Mouse (Mus musculus) liver (tissue): ENCODE measurements at regions not wholly inside any gene's neighbourhood (a gene's known extent, or its start where the extent isn't known, plus 50 kb on each side); places are given as distances from the start of the nearest gene placed in this dataset.
"Not testable (repeated sequence)": the region's sequence is repeated elsewhere in the genome, so short reads cannot be mapped to it uniquely, and the experiment has no call there.

Experiments used
- DNase-seq: peaks from one replicate; pipeline ENCODE4 v3.0.0-alpha.2; 2020; ENCODE audit warnings: mixed read lengths

GRCm38 (mm10) chr2:3864872-3865271, 152.6 kb upstream of the Frmd4a start:
- DNase-seq = no peak

- DNase-seq = not testable (repeated sequence)
Measured at GRCm38 (mm10) chr2:3866736-3867135, 150.8 kb upstream of the Frmd4a start.

GRCm38 (mm10) chr2:3869701-3870100, 147.8 kb upstream of the Frmd4a start:
- DNase-seq = no peak

- DNase-seq = no peak
Measured at GRCm38 (mm10) chr2:3871748-3872147, 145.8 kb upstream of the Frmd4a start.

- DNase-seq = no peak
Measured at GRCm38 (mm10) chr2:3887000-3887399, 130.5 kb upstream of the Frmd4a start.

GRCm38 (mm10) chr2:3887845-3888433, 129.6 kb upstream of the Frmd4a start:
- no peak for DNase-seq

GRCm38 (mm10) chr2:3889381-3889780, 128.1 kb upstream of the Frmd4a start:
- no peak for DNase-seq

GRCm38 (mm10) chr2:3890462-3890861, 127.1 kb upstream of the Frmd4a start:
- DNase-seq = no peak

- DNase-seq = no peak
Measured at GRCm38 (mm10) chr2:3907026-3907425, 110.5 kb upstream of the Frmd4a start.

- no peak for DNase-seq
Measured at GRCm38 (mm10) chr2:3908192-3908591, 109.3 kb upstream of the Frmd4a start.

- DNase-seq = no peak
Measured at GRCm38 (mm10) chr2:3910086-3910891, 107.2 kb upstream of the Frmd4a start.

GRCm38 (mm10) chr2:3915141-3915540, 102.4 kb upstream of the Frmd4a start:
- no peak for DNase-seq

GRCm38 (mm10) chr2:3916365-3916764, 101.2 kb upstream of the Frmd4a start:
- DNase-seq = no peak

- no peak for DNase-seq
Measured at GRCm38 (mm10) chr2:3918156-3918555, 99.4 kb upstream of the Frmd4a start.

- no peak for DNase-seq
Measured at GRCm38 (mm10) chr2:3919893-3920292, 97.6 kb upstream of the Frmd4a start.

- DNase-seq = not testable (repeated sequence)
Measured at GRCm38 (mm10) chr2:3921084-3921483, 96.4 kb upstream of the Frmd4a start.

- DNase-seq = no peak
Measured at GRCm38 (mm10) chr2:3922739-3923138, 94.8 kb upstream of the Frmd4a start.

- no peak for DNase-seq
Measured at GRCm38 (mm10) chr2:3924696-3925095, 92.8 kb upstream of the Frmd4a start.

GRCm38 (mm10) chr2:3925199-3925598, 92.3 kb upstream of the Frmd4a start:
- no peak for DNase-seq

- no peak for DNase-seq
Measured at GRCm38 (mm10) chr2:3926129-3926528, 91.4 kb upstream of the Frmd4a start.

GRCm38 (mm10) chr2:3927141-3927810, 90.2 kb upstream of the Frmd4a start:
- DNase-seq = no peak

GRCm38 (mm10) chr2:3927853-3928252, 89.7 kb upstream of the Frmd4a start:
- no peak for DNase-seq

- DNase-seq = no peak
Measured at GRCm38 (mm10) chr2:3930650-3931049, 86.9 kb upstream of the Frmd4a start.

- DNase-seq = no peak
Measured at GRCm38 (mm10) chr2:3940786-3941185, 76.7 kb upstream of the Frmd4a start.
